ENCODE assay signal across 8 mouse cellular contexts in genomic region chr2:120096711-120097110, GRCm38 (mm10).
"Had no signal": no experiment of that assay in that cellular context is flagged by ENCODE, and none has a peak within 500 bp of the region (broad histone marks: within the 10 kb centered on the region; RNA-seq: fewer than 3 reads in every experiment).

No protein-coding gene starts in this region.

- H3K9ac ChIP-seq: limb, embryonic 15.5 days; liver, embryonic 14.5 days; midbrain, embryonic 15.5 days; neural tube, embryonic 12.5 days had no signal

- H3K4me1 ChIP-seq: midbrain, embryonic 15.5 days; neural tube, embryonic 12.5 days had no signal

- ATAC-seq: midbrain, embryonic 15.5 days had no signal

- H3K27ac ChIP-seq: limb, embryonic 15.5 days; liver, embryonic 14.5 days; midbrain, embryonic 15.5 days; neural tube, embryonic 12.5 days; stomach, postnatal 0 days had no signal

- H3K9me3 ChIP-seq: limb, embryonic 15.5 days; midbrain, embryonic 15.5 days; neural tube, embryonic 12.5 days had no signal

- H3K4me3 ChIP-seq: limb, embryonic 15.5 days; midbrain, embryonic 15.5 days; neural tube, embryonic 12.5 days had no signal

- H3K4me2 ChIP-seq: limb, embryonic 15.5 days; midbrain, embryonic 11.5 days; midbrain, embryonic 15.5 days; neural tube, embryonic 12.5 days had no signal

- H3K27me3 ChIP-seq: limb, embryonic 15.5 days; midbrain, embryonic 15.5 days; neural tube, embryonic 12.5 days had no signal

- H3K36me3 ChIP-seq: limb, embryonic 15.5 days; midbrain, embryonic 15.5 days; neural tube, embryonic 12.5 days had no signal

- DNase-seq: lung, adult 18-20 months; thymus, postnatal 4 days had no signal
